Mouse (Mus musculus) embryonic fibroblast, embryonic 13.5 days (primary cell): ENCODE measurements around the gene Zscan4b. TPM values are rescaled to one million over a fixed set of nuclear protein-coding genes. Genes with fewer than 3 reads are reported as not detected.
"Not testable (repeated sequence)": the region's sequence is repeated elsewhere in the genome, so short reads cannot be mapped to it uniquely, and the experiment has no call there.

Experiments
- H3K27ac ChIP-seq: 2 replicates; pipeline ENCODE4 v1.5.1; 2012; ENCODE audit warnings: low read length, control low read depth, inconsistent platforms; ENCODE audit not compliant: insufficient read depth
- H3K4me1 ChIP-seq: 2 replicates; pipeline ENCODE4 v1.6.1; 2011; ENCODE audit warnings: low read length; ENCODE audit not compliant: control insufficient read depth, insufficient read depth
- H3K4me3 ChIP-seq: 2 replicates; pipeline ENCODE4 v1.5.1; 2011; ENCODE audit warnings: mild to moderate bottlenecking, control low read depth, low read length; ENCODE audit not compliant: insufficient read depth
- polyA plus RNA-seq: library from polyadenylated mRNA; stranded (reverse); fragments of >200 nt; gene quantifications from 2 replicates; pipeline ENCODE4 v1.2.4, GENCODE M21; 2011; ENCODE audit warnings: low read depth; ENCODE audit not compliant: missing spikeins, insufficient read length

Zscan4b gene
- not detected in 2 replicates for polyA plus RNA-seq

- H3K4me1 ChIP-seq, H3K27ac ChIP-seq: not testable (repeated sequence)
Observed at GRCm38 (mm10) chr7:10904950-10905349, at the start of gene Zscan4b. Gene Zscan4b (minus strand): TSS chr7:10905050.

More at GRCm38 (mm10) chr7:10904950-10905349, at the start of gene Zscan4b:
- not testable (repeated sequence) for H3K4me3 ChIP-seq

Other genes with a start within 250 kb of the Zscan4b start
- gene Nlrp4b, start 217.3 kb downstream of the Zscan4b start, polyA plus RNA-seq, result not detected in 2 replicates
- gene Vmn1r71, start 150.7 kb downstream of the Zscan4b start, polyA plus RNA-seq, result not detected in 2 replicates
- gene Zscan4c, start 100.7 kb upstream of the Zscan4b start, polyA plus RNA-seq, result not detected in 2 replicates
- not detected in 2 replicates for gene Zscan4-ps1, start 164.6 kb upstream of the Zscan4b start, polyA plus RNA-seq